Mouse (Mus musculus) embryonic facial prominence, embryonic 14.5 days (tissue): ENCODE measurements around the gene Mthfd1. TPM values are rescaled to one million over a fixed set of nuclear protein-coding genes. Genes with fewer than 3 reads are reported as not detected.

Experiments used
- ATAC-seq: fragments of 200-750 bp; cut with Nextera tagmentation; 2 replicates; pipeline ENCODE4 v1.8.0; 2017; ENCODE audit warnings: low read depth, moderate number of reproducible peaks, moderate TSS enrichment
- DNase-seq: peaks from one replicate; pipeline ENCODE4 v3.0.0-alpha.2; 2015; ENCODE audit warnings: low spot score
- H3K27ac ChIP-seq: fragments of 300-500 bp; sonication (generic); replicated peaks from 2 replicates; pipeline ENCODE4 v1.5.1; 2014; ENCODE audit warnings: low read depth, mild to moderate bottlenecking, low read length, moderate library complexity
- H3K27me3 ChIP-seq: fragments of 300-500 bp; sonication (generic); replicated peaks from 2 replicates; pipeline ENCODE4 v1.6.1; 2014; ENCODE audit warnings: low read length; ENCODE audit not compliant: control insufficient read depth, insufficient read depth
- H3K36me3 ChIP-seq: fragments of 300-500 bp; sonication (generic); 2 replicates; pipeline ENCODE4 v1.6.1; 2014; ENCODE audit warnings: low read length, mixed read lengths; ENCODE audit not compliant: control insufficient read depth, insufficient read depth
- H3K4me1 ChIP-seq: fragments of 300-500 bp; sonication (generic); 2 replicates; pipeline ENCODE4 v1.6.1; 2014; ENCODE audit warnings: antibody characterized with exemption, low read length; ENCODE audit not compliant: control insufficient read depth, insufficient read depth
- H3K4me2 ChIP-seq: fragments of 300-500 bp; sonication (generic); 2 replicates; pipeline ENCODE4 v1.6.1; 2014; ENCODE audit warnings: low read depth, mild to moderate bottlenecking, low read length, moderate library complexity, mixed read lengths
- H3K4me3 ChIP-seq: fragments of 300-500 bp; sonication (generic); 2 replicates; pipeline ENCODE4 v1.5.1; 2014; ENCODE audit warnings: low read depth, mild to moderate bottlenecking, low read length
- H3K9ac ChIP-seq: fragments of 300-500 bp; sonication (generic); 2 replicates; pipeline ENCODE4 v1.6.1; 2014; ENCODE audit warnings: low read depth, mild to moderate bottlenecking, low read length, moderate library complexity, mixed read lengths
- H3K9me3 ChIP-seq: fragments of 300-500 bp; sonication (generic); 2 replicates; pipeline ENCODE4 v1.6.1; 2016; ENCODE audit warnings: low read length; ENCODE audit not compliant: control insufficient read depth
- WGBS: fragments of 180-500 bp; shearing (Covaris S2); extraction: QIAGEN DNeasy Blood & Tissue Kit; methylation state at CpG from one replicate; pipeline ENCODE4 v1.1.7; 2014; 5-methylcytosine and 5-hydroxymethylcytosine counted together
- polyA plus RNA-seq: library from polyadenylated mRNA; unstranded; fragments of >200 nt; fragmentation: Nextera tagmentation; extraction: Ambion mirVana; gene quantifications from 2 replicates; pipeline ENCODE4 v1.2.1, GENCODE M21; 2014

Mthfd1 gene
- polyA plus RNA-seq, 1 experiment from 2014 or later = 57.4 TPM

DNA sequence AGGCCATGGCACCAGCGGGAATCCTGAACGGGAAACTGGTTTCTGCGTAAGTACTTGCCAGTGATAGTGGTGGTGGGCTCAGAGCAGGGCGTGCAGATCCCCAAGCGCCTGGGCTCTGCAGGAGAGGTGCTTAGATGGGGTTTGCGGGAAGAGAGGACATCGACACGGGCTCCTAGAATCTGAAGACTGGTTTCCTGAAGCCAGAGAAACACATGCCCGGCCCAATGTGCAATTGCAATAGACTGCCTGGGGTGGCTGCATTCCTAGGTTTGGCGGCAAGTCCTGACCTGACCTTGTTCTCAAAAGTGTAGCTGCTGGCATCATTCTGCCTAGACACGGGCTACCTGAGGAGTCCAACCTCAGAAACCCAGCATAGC, 389 bp downstream of the Mthfd1 start:
- Histone ChIP-seq H3K27me3 (no peaks in the 10 kb centered on the region), H3K27ac (peak overlapping the region; percentile 78), H3K4me1 (peaks cover 12% of the 10 kb centered on the region), H3K4me3 (peak overlapping the region; percentile 72), H3K4me2 (peak overlapping the region; percentile 94), H3K36me3 (no peaks in the 10 kb centered on the region), H3K9ac (peak overlapping the region; percentile 76), H3K9me3 (no peaks in the 10 kb centered on the region)
- DNase-seq (peak; percentile 55), ATAC-seq (peak; percentile 13)
- WGBS = 0% methylated on average over 10 of the region's 11 CpGs

DNA sequence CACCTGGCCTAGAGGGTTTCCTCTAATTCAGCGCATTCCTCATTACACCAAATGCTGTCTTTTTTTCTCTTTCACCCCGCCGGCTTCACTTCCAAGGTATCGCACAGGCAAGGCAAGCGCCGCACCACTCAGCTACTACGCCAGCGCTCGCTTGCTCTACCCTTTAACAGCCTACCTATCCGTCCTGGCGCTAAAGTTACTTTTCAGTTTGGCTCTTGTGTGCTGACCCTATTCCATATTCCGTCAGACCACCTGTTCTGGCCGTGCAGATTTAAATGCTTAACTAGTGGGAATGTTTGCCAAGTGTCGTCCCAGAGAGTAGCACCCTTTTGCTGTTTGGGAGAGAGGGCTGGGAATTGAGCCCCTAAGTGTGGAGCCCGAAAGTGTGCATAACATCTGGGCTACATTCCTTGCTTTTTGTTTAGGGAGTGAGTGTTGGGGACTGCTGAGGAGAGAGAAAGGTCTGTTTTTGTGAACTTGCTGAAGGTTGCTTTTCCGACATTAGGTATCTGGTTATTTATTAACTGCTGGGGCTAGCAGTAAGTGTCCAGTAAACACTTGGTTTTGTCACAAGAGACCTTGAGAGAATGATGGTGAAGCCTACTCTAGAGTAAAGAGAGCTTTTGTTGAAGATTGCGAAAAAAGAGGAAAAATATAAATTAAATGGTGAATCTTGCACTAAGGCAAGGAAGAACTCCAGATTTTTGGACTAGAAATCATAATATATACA, 1.2 kb downstream of the Mthfd1 start:
- Histone ChIP-seq H3K4me2 (peak overlapping the region; percentile 94), H3K4me1 (peaks cover 12% of the 10 kb centered on the region), H3K9me3 (no peaks in the 10 kb centered on the region), H3K4me3 (peak overlapping the region; percentile 72), H3K27ac (no peak overlapping the region), H3K36me3 (no peaks in the 10 kb centered on the region), H3K27me3 (no peaks in the 10 kb centered on the region), H3K9ac (peak overlapping the region; percentile 76)
- WGBS = 6% methylated on average over 17 of the region's 17 CpGs
- DNase-seq = peak; percentile 28
- no peak for ATAC-seq

DNA sequence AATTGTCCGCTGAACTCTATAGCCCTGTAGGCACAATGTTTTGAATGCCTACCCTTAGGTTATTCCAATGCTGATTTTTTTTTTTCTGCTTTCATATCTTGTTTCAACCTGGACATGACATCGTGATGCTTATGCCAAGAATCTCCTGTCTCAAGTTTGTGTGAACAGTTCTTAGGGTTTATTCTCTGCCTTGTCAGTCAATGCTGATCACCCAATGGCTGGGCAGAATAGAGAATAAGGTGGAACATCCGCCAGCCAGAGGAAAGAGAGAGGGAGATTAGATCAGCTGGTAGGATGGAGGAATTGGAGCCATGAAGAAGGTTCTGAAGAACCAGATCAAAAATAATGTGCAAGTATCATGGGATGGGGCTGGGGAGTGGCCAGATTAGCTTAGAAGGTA, 5.6 kb downstream of the Mthfd1 start:
- Histone ChIP-seq H3K4me3 (no peak overlapping the region), H3K9me3 (no peaks in the 10 kb centered on the region), H3K27me3 (no peaks in the 10 kb centered on the region), H3K27ac (no peak overlapping the region), H3K9ac (no peak overlapping the region), H3K4me1 (peaks cover 9% of the 10 kb centered on the region), H3K4me2 (no peak overlapping the region), H3K36me3 (no peaks in the 10 kb centered on the region)
- no peak for DNase-seq
- no peak for ATAC-seq
- WGBS = 86% methylated on average over 3 of the region's 3 CpGs

- no peak for ATAC-seq
- Histone ChIP-seq H3K4me3 (no peak overlapping the region), H3K9ac (no peak overlapping the region), H3K36me3 (no peaks in the 10 kb centered on the region), H3K9me3 (no peaks in the 10 kb centered on the region), H3K4me2 (no peak overlapping the region), H3K27me3 (no peaks in the 10 kb centered on the region), H3K4me1 (peaks cover under 1% of the 10 kb centered on the region; the same call in 1 of the 2 replicates), H3K27ac (no peak overlapping the region)
- WGBS = 91% methylated on average over 4 of the region's 4 CpGs
- DNase-seq = no peak
Observed at GRCm38 (mm10) chr12:76261556-76261955, 6.5 kb downstream of the Mthfd1 start.

DNA sequence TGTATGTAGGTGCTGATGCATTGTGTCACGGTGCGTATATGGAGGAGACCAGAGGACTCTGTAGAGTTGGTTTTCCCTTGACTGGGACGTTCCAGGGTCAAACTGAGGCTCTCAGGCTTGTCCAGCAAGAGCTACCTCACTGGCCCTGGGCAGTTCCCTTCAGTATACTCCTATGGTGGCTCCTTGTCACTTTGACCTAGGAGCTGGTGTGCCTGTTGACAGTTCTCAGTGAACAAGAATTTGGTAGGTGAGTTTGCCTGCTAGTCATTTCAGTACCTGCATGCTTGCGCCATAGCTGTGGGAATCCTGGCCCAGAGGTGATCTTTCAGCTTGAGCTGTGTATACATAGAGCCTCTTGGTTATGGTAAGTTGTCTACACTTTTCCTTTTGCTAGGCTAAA, 7.8 kb downstream of the Mthfd1 start:
- no peak for DNase-seq
- Histone ChIP-seq H3K36me3 (no peaks in the 10 kb centered on the region), H3K4me1 (no peaks in the 10 kb centered on the region), H3K27me3 (no peaks in the 10 kb centered on the region), H3K4me2 (no peak overlapping the region), H3K27ac (no peak overlapping the region), H3K4me3 (no peak overlapping the region), H3K9me3 (no peaks in the 10 kb centered on the region), H3K9ac (no peak overlapping the region)
- 94% methylated on average over 4 of the region's 4 CpGs for WGBS
- no peak for ATAC-seq

DNA sequence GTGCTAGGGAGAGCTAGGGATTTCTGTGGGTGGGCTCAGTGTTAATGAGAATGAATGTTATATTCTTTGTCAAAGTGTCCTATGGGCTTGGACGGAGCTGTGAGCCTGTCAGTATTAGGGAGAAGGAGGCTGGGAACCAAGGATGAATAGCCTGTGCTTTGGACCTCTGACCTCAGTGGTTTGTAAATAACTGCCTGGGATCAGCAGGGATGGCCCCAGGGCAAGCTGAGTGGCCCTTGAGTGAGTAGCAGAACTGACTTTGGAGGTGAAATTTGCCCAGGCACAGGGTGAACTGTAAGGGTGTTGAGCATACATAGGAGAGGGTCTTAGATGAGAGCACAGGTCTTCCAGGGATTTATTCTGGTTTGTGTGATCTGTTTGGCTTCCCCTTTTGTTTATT, 8.8 kb downstream of the Mthfd1 start:
- ATAC-seq = no peak
- no peak overlapping the region for H3K4me2 ChIP-seq
- 50% methylated on average over 1 of the region's 1 CpGs for WGBS

DNA sequence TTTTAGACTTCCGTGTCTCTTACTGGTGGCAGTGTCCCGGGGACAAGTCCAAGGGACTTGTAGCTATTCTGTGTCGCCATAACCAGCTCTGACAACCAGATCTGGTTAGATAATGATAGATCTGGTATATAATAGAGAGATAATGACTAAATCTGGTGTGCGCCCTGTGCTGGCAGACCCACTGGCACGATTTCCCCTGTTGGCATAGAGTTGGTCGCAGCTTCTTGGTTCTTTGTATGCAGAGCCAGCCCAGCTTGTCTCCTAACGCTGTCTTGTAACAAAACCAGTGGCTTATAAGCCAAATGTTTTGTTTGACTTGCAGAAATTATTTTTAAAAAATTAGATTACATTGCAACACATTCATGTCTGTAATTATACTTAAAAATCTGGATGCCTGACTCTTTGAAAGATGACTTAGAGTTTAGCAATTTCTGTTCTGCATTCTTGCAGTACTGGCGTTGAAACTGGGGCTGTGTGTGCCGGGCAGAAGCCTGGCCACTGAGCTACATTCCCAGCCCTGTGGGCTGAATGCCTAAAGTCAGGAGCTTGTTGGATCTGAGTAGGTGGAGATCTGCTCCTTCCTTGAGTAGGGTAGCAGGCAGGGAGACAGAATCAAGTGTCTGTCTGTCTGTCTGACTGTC, 9.3 kb downstream of the Mthfd1 start:
- Histone ChIP-seq H3K9me3 (no peaks in the 10 kb centered on the region), H3K27me3 (no peaks in the 10 kb centered on the region), H3K4me3 (no peak overlapping the region), H3K27ac (no peak overlapping the region), H3K4me1 (no peaks in the 10 kb centered on the region), H3K36me3 (no peaks in the 10 kb centered on the region), H3K9ac (no peak overlapping the region), H3K4me2 (no peak overlapping the region)
- ATAC-seq (no peak), DNase-seq (no peak)
- WGBS = 89% methylated on average over 9 of the region's 9 CpGs

More for the DNA sequence above, 8.8 kb downstream of the Mthfd1 start:
- no peaks in the 10 kb centered on the region for H3K4me1 ChIP-seq
- H3K9ac ChIP-seq = no peak overlapping the region
- no peaks in the 10 kb centered on the region for H3K27me3 ChIP-seq
- no peaks in the 10 kb centered on the region for H3K9me3 ChIP-seq
- no peaks in the 10 kb centered on the region for H3K36me3 ChIP-seq
- H3K4me3 ChIP-seq = no peak overlapping the region
- H3K27ac ChIP-seq = no peak overlapping the region
- no peak for DNase-seq

DNA sequence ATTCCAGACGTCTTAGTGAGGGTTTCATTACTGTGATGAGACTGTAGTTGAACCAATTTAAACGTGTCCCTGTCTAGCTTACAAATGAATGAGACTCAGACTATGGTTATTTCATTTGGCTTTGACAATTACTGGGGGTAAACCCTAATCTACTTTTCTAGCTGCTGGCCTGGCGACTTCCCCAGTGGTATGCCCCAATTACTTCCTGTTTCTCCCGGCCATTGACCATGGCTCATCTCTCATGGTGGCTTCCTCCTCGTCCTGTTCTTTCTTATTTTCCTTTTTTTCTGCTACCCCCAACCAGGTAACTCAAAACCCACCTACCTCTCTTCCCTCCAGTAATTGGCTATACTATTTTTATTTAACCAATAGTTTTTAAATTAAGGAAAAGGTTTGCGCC, 9.9 kb downstream of the Mthfd1 start:
- no peak for ATAC-seq
- WGBS = 75% methylated on average over 6 of the region's 6 CpGs

GRCm38 (mm10) chr12:76266875-76267274, 11.8 kb downstream of the Mthfd1 start:
- no peaks in the 10 kb centered on the region for H3K9me3 ChIP-seq
- H3K4me1 ChIP-seq = no peaks in the 10 kb centered on the region
- 72% methylated on average over 9 of the region's 9 CpGs for WGBS
- ATAC-seq (peak; percentile 9; the same call in 1 of the 2 replicates), DNase-seq (peak; percentile 57)
- no peak overlapping the region for H3K27ac ChIP-seq
- H3K36me3 ChIP-seq = peaks cover 9% of the 10 kb centered on the region; the same call in 1 of the 2 replicates
- no peak overlapping the region for H3K9ac ChIP-seq
- no peak overlapping the region for H3K4me3 ChIP-seq
- H3K27me3 ChIP-seq = no peaks in the 10 kb centered on the region
- H3K4me2 ChIP-seq = no peak overlapping the region

More for the DNA sequence above, 9.9 kb downstream of the Mthfd1 start:
- H3K27ac ChIP-seq = no peak overlapping the region
- H3K4me1 ChIP-seq = no peaks in the 10 kb centered on the region
- H3K27me3 ChIP-seq = no peaks in the 10 kb centered on the region
- DNase-seq = no peak
- 0 out of 2 replicates have a peak, but pooled peaks cover under 1% of the 10 kb centered on the region for H3K36me3 ChIP-seq
- H3K9me3 ChIP-seq = no peaks in the 10 kb centered on the region
- no peak overlapping the region for H3K9ac ChIP-seq
- H3K4me2 ChIP-seq = no peak overlapping the region
- no peak overlapping the region for H3K4me3 ChIP-seq
